Comparison of ENCODE assay signal across 16 mouse cellular contexts in the genomic region with DNA sequence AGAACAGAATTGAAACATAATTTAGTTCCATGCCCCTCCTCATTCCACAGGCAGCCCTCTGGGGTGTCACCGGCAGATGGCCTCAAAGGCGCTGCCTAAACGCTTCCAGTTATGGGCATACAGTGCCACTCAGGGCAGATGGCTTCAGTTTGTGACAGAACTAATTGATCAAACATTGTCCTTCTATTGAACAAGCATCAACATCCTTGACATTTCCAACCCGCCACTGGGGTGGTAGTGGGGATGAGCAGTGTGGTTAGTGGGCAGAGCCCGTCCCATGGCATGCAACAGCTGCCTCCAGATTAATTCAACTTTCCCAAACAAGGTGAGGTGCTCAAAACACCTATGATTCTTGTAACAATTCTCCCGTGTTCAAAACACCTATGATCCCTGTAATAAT.
DNase-seq lines count a peak whose midpoint lies in the region; TF ChIP-seq lines count a peak whose summit lies in the region.
"Had no signal": no experiment of that assay in that cellular context is flagged by ENCODE, and none has a peak within 500 bp of the region (broad histone marks: within the 10 kb centered on the region; RNA-seq: fewer than 3 reads in every experiment).

No protein-coding gene starts in this region.

- 89% methylated on average over 6 of the region's 6 CpGs for WGBS in embryonic facial prominence, embryonic 10.5 days

- no peaks in the 10 kb centered on the region for H3K9me3 ChIP-seq in embryonic facial prominence, embryonic 10.5 days
- H3K9me3 ChIP-seq: heart, embryonic 10.5 days; heart, embryonic 15.5 days; hindbrain, embryonic 13.5 days had no signal

- H3K4me3 ChIP-seq in layer of hippocampus, adult 2 months = no peak overlapping the region
- H3K4me3 ChIP-seq in embryonic facial prominence, embryonic 10.5 days = no peak overlapping the region
- H3K4me3 ChIP-seq: heart, embryonic 10.5 days; heart, embryonic 15.5 days; hindbrain, embryonic 13.5 days had no signal

- H3K27ac ChIP-seq in layer of hippocampus, adult 2 months = no peak overlapping the region
- no peak overlapping the region for H3K27ac ChIP-seq in embryonic facial prominence, embryonic 10.5 days (replicated peaks)
- H3K27ac ChIP-seq: heart, embryonic 10.5 days; heart, embryonic 15.5 days; hindbrain, embryonic 13.5 days had no signal

- 0 out of 2 replicates have a peak, but pooled peaks have one; percentile 27 for TF ChIP-seq CTCF in layer of hippocampus, adult 2 months (conservative IDR thresholded peaks at IDR 0.05)

- H3K27me3 ChIP-seq in embryonic facial prominence, embryonic 10.5 days (replicated peaks; ENCODE audit: low read depth, poor library complexity, severe bottlenecking) = no peaks in the 10 kb centered on the region
- H3K27me3 ChIP-seq: heart, embryonic 15.5 days; hindbrain, embryonic 13.5 days had no signal

- H3K4me1 ChIP-seq in embryonic facial prominence, embryonic 10.5 days = peaks cover 44% of the 10 kb centered on the region
- H3K4me1 ChIP-seq: heart, embryonic 15.5 days had no signal

- H3K36me3 ChIP-seq in embryonic facial prominence, embryonic 10.5 days (replicated peaks) = no peaks in the 10 kb centered on the region
- H3K36me3 ChIP-seq: heart, embryonic 10.5 days; heart, embryonic 15.5 days had no signal

- DNase-seq in layer of hippocampus, adult 2 months (ENCODE audit: low spot score in 2 of 2) = no peak
- DNase-seq in layer of hippocampus, postnatal 36 days = no peak
- peak; percentile 37 for DNase-seq in thymus, postnatal 4 days
- DNase-seq in thymus, postnatal 0 days (ENCODE audit: low spot score) = no peak
- DNase-seq in adrenal gland, postnatal 14 days = peak; percentile 38
- DNase-seq in embryonic facial prominence, embryonic 10.5 days (ENCODE audit: low spot score) = no peak
- DNase-seq in spleen, postnatal 14 days (ENCODE audit: low spot score in 2 of 2) = no peak
- DNase-seq: cerebellum, adult 18-20 months; cerebellum, adult 9-11 months; cerebellum, postnatal 36 days; gastrocnemius, postnatal 10 days; heart, adult 18-20 months; heart, postnatal 14 days had no signal

Comparison
In these comparisons a context has a peak if more than half of its experiments do, and no peak if none do; other contexts are left out.
1. DNase-seq: peak in thymus, postnatal 4 days (single experiment) and adrenal gland, postnatal 14 days (single experiment); none in layer of hippocampus, adult 2 months (0 of 2), layer of hippocampus, postnatal 36 days (0 of 2), thymus, postnatal 0 days (single experiment), embryonic facial prominence, embryonic 10.5 days (single experiment) and spleen, postnatal 14 days (0 of 2).